Mouse (Mus musculus) lung, postnatal 0 days (tissue): ENCODE measurements at regions not wholly inside any gene's neighbourhood (a gene's known extent, or its start where the extent isn't known, plus 50 kb on each side); places are given as distances from the start of the nearest gene placed in this dataset.

Source experiments
- ATAC-seq: fragments of 200-750 bp; cut with Nextera tagmentation; 2 replicates; pipeline ENCODE4 v1.8.0; 2017; ENCODE audit warnings: moderate library complexity
- DNase-seq: peaks from one replicate; pipeline ENCODE4 v3.0.0-alpha.2; 2016; ENCODE audit warnings: low spot score
- H3K27ac ChIP-seq: fragments of 300-500 bp; sonication (generic); 2 replicates; pipeline ENCODE4 v1.5.1; 2014; ENCODE audit warnings: antibody characterized with exemption, mild to moderate bottlenecking, low read length, mixed read lengths
- H3K27me3 ChIP-seq: fragments of 300-500 bp; sonication (generic); replicated peaks from 2 replicates; pipeline ENCODE4 v1.6.1; 2014; ENCODE audit warnings: low read length, mixed read lengths; ENCODE audit not compliant: insufficient read depth
- H3K36me3 ChIP-seq: fragments of 300-500 bp; sonication (generic); 2 replicates; pipeline ENCODE4 v1.6.1; 2014; ENCODE audit warnings: low read length, mixed read lengths; ENCODE audit not compliant: insufficient read depth
- H3K4me1 ChIP-seq: fragments of 300-500 bp; sonication (generic); 2 replicates; pipeline ENCODE4 v1.6.1; 2014; ENCODE audit warnings: antibody characterized with exemption, low read depth, low read length, mixed read lengths; ENCODE audit not compliant: insufficient read depth
- H3K4me2 ChIP-seq: fragments of 300-500 bp; sonication (generic); replicated peaks from 2 replicates; pipeline ENCODE4 v1.6.1; 2014; ENCODE audit warnings: low read depth, mild to moderate bottlenecking, low read length, moderate library complexity, mixed read lengths
- H3K4me3 ChIP-seq: fragments of 300-500 bp; sonication (generic); 2 replicates; pipeline ENCODE4 v1.5.1; 2014; ENCODE audit warnings: low read depth, low read length
- H3K9ac ChIP-seq: fragments of 300-500 bp; sonication (generic); replicated peaks from 2 replicates; pipeline ENCODE4 v1.6.1; 2014; ENCODE audit warnings: low read depth, mild to moderate bottlenecking
- H3K9me3 ChIP-seq: fragments of 300-500 bp; sonication (generic); 2 replicates; pipeline ENCODE4 v1.6.1; 2016; ENCODE audit warnings: low read length, mixed read lengths
- CTCF ChIP-seq: IDR thresholded peaks from 2 replicates; pipeline ENCODE4 v1.5.1; 2016; ENCODE audit warnings: antibody characterized with exemption, mild to moderate bottlenecking
- EP300 ChIP-seq: IDR thresholded peaks from 2 replicates; pipeline ENCODE4 v1.6.1; 2016; ENCODE audit warnings: antibody characterized with exemption, mild to moderate bottlenecking, control low read depth
- WGBS: fragments of 180-500 bp; shearing (Covaris S2); extraction: QIAGEN DNeasy Blood & Tissue Kit; methylation state at CpG from one replicate; pipeline ENCODE4 v1.1.7; 2014; 5-methylcytosine and 5-hydroxymethylcytosine counted together

DNA sequence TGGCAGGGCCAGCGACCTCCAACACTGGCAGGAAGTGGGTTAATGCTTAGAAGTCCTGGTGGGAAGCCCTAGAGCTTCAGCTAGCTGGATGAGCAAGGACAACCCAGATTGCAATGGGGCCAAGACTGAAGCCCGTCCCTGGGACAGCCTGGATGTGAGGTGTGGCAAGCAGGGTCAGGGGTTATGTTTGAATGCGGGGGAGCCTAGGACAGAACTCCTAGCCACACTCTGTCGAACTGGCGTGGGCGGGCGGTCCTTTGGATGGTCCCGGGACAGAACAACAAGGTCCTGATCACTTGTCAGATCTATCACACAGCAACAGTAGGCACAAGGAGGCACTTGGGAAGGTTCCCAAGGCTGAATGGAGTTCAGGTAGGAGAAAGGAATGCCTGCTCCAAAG lies 101.1 kb upstream of the Ccnd1 start:
- H3K4me2 ChIP-seq, result no peak overlapping the region
- TF ChIP-seq CTCF, result no peak
- no peak overlapping the region for H3K27ac ChIP-seq
- no peak for DNase-seq
- no peak for ATAC-seq
- H3K4me1 ChIP-seq, result no peaks in the 10 kb centered on the region
- no peak overlapping the region for H3K4me3 ChIP-seq
- H3K9me3 ChIP-seq, result no peaks in the 10 kb centered on the region
- H3K27me3 ChIP-seq, result no peaks in the 10 kb centered on the region
- 65% methylated on average over 8 of the region's 8 CpGs for WGBS
- H3K36me3 ChIP-seq, result no peaks in the 10 kb centered on the region
- no peak overlapping the region for H3K9ac ChIP-seq

DNA sequence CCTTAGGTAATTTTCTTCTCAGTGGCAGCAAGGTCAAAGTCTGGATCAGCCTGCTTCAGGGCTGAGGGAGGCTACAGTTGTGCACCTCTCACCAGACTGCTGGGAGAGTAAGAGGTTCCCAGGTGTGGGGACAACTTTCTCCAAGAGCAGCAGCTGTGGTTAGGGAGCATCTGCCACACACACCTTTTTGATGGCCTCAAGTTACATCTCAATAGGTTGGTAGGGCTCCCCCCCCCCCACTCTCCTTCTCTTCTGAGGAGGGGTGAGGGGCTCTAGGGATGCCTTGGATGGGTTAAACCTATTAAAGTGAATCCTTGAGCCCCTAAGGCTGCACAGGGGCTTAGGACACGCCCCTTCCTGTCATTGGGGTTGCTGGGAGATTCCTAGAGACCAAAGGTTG lies 94.7 kb upstream of the Ccnd1 start:
- WGBS, result 33% methylated on average over 1 of the region's 1 CpGs
- Histone ChIP-seq H3K27ac (no peak overlapping the region), H3K4me2 (no peak overlapping the region), H3K9me3 (no peaks in the 10 kb centered on the region), H3K4me1 (peaks cover 10% of the 10 kb centered on the region), H3K36me3 (no peaks in the 10 kb centered on the region), H3K9ac (no peak overlapping the region), H3K27me3 (no peaks in the 10 kb centered on the region), H3K4me3 (no peak overlapping the region)
- DNase-seq (no peak), ATAC-seq (no peak)
- TF ChIP-seq CTCF (no peak), EP300 (no peak)

DNA sequence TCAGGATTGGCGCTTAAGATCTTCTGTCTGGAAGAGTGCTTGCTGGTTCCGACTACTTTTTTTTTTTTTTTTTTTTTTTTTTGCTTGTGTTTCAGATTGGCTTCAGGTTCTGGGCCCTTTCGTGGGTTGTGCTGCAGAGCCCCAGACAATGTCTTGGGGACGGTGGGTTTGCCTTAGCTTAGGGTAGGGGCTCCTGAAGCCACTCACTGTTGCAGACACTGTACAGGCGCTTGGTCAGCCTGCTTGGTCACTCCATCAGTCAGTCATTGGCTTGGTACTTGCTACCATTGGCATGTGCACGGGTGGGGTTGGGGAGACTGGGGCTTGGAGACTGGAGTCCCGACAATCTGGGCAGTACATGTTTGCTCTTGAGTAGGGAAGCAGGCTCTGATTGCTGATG lies 91.5 kb upstream of the Ccnd1 start:
- Histone ChIP-seq H3K4me1 (peaks cover 13% of the 10 kb centered on the region), H3K36me3 (no peaks in the 10 kb centered on the region), H3K4me2 (no peak overlapping the region; the same call in 1 of the 2 replicates), H3K27me3 (no peaks in the 10 kb centered on the region), H3K27ac (no peak overlapping the region), H3K9me3 (no peaks in the 10 kb centered on the region), H3K9ac (no peak overlapping the region), H3K4me3 (no peak overlapping the region)
- TF ChIP-seq CTCF, result no peak
- no peak for TF ChIP-seq EP300
- DNase-seq (no peak), ATAC-seq (0 out of 2 replicates have a peak, but pooled peaks have one; percentile 1)
- WGBS, result 17% methylated on average over 6 of the region's 7 CpGs

DNA sequence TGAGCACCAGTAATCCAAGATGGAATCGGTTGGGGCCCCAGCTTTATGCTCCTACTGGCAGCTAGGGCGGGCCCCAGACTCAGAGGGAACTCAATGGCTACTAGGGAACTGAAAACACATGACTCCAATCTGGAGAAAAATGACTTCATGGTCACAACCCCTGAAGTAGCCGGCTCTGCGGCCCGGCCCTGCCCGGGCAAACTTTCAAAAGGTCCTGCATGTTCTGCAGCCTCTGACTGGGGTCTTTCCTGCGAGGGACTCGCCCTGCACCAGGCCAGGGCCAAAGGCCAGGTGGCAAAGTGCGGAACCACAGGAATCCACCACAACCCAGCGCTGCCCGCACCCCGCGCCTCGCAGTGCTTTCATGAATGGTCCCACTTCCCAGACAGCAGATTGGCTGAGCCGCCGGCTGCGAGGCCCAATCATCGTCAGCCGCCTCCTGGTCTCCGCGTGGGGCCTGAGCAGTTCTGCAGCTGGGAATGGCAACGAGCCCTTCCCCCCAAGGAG lies 91.0 kb upstream of the Ccnd1 start:
- Histone ChIP-seq H3K4me1 (peaks cover 13% of the 10 kb centered on the region), H3K27me3 (no peaks in the 10 kb centered on the region), H3K4me3 (peak overlapping the region; percentile 1; the same call in 1 of the 2 replicates), H3K4me2 (peak overlapping the region; percentile 52), H3K9me3 (no peaks in the 10 kb centered on the region), H3K36me3 (no peaks in the 10 kb centered on the region), H3K27ac (no peak overlapping the region), H3K9ac (no peak overlapping the region)
- TF ChIP-seq CTCF, result no peak
- TF ChIP-seq EP300, result no peak
- peak; percentile 71 for DNase-seq
- peak; percentile 79 for ATAC-seq
- WGBS, result 2% methylated on average over 22 of the region's 22 CpGs

DNA sequence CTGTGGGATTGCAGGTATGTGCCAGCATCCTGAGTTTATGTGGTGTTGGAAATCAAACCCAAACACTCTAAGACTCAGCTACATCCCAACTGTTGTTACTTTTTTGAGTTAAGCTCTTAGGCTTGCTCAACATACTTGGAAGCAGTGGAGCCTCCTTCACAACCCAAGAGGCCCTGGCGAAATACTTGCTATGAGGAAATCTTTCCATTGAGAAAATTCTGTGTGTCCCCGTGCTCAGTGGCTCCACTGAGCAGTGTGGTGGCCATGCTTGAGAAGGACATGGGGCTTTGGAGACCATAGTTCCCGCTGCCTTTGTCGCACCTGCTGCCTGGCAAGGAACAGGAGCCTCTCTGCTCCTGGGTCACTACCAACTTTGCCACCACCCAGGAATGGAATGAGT lies 89.9 kb upstream of the Ccnd1 start:
- WGBS, result 56% methylated on average over 4 of the region's 4 CpGs
- Histone ChIP-seq H3K9ac (no peak overlapping the region), H3K4me2 (no peak overlapping the region), H3K27me3 (no peaks in the 10 kb centered on the region), H3K4me3 (no peak overlapping the region), H3K9me3 (no peaks in the 10 kb centered on the region), H3K27ac (0 out of 2 replicates have a peak overlapping the region, but pooled peaks have one; percentile 35), H3K4me1 (peaks cover 17% of the 10 kb centered on the region), H3K36me3 (no peaks in the 10 kb centered on the region)
- ATAC-seq (peak; percentile 67), DNase-seq (peak; percentile 94)
- TF ChIP-seq CTCF, result peak; percentile 71
- TF ChIP-seq EP300, result peak; percentile 90

DNA sequence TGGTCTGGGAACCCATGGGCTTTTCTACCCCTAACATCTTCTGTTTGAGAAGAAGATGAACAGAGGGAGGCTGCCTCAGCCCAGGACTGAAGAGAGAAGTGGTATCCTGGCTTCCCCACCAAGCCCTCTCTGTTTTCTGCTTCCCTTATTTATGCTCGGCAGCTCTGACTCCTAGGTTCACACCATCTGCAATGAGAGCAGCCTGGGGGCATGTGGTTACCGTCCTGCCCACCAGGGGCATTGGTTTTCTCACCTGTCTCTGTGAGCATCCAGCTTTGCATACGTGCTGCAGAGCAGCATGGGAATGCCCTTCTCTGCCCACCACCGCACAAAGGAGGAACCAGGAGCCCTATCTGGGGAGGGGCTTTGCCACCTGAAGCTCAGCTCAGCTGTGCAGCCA lies 89.4 kb upstream of the Ccnd1 start:
- H3K4me2 ChIP-seq, result no peak overlapping the region
- H3K9me3 ChIP-seq, result no peaks in the 10 kb centered on the region
- no peaks in the 10 kb centered on the region for H3K36me3 ChIP-seq
- DNase-seq (no peak), ATAC-seq (no peak)
- no peak overlapping the region for H3K9ac ChIP-seq
- TF ChIP-seq CTCF, result peak; percentile 32
- TF ChIP-seq EP300, result no peak
- H3K27me3 ChIP-seq, result no peaks in the 10 kb centered on the region
- H3K4me3 ChIP-seq, result no peak overlapping the region
- no peak overlapping the region for H3K27ac ChIP-seq
- WGBS, result 41% methylated on average over 4 of the region's 4 CpGs
- peaks cover 17% of the 10 kb centered on the region for H3K4me1 ChIP-seq

DNA sequence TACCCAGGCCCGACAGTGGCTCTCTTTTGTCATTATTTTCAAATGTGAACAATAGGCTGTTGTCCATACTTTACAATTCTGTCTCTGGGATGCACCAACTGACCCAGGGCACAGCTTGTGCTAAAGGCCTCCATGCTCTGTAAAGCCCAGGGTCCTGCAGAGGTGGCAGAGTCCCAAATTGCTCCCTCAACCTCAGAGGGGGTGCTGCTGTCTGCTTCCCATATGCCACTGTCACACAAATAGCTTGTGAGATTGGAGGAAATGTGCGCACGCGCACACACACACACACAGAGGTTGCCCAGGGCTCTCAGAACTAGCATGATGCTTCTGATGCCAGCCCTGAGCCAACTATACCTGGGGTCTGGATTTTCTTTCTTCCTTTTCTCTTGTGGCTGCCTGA lies 87.3 kb upstream of the Ccnd1 start:
- H3K4me2 ChIP-seq, result no peak overlapping the region
- H3K4me3 ChIP-seq, result no peak overlapping the region
- no peak overlapping the region for H3K9ac ChIP-seq
- DNase-seq, result no peak
- H3K27me3 ChIP-seq, result no peaks in the 10 kb centered on the region
- ATAC-seq, result no peak
- peaks cover 17% of the 10 kb centered on the region for H3K4me1 ChIP-seq
- H3K27ac ChIP-seq, result no peak overlapping the region
- no peaks in the 10 kb centered on the region for H3K9me3 ChIP-seq
- no peaks in the 10 kb centered on the region for H3K36me3 ChIP-seq
- WGBS, result 79% methylated on average over 4 of the region's 4 CpGs
- TF ChIP-seq CTCF, result no peak
